Mouse (Mus musculus) induced T-regulatory cell, adult 2 months (primary cell): ENCODE results near the gene Sox11.

Source experiments
- DNase-seq: peaks from one replicate; pipeline ENCODE4 v3.0.0-alpha.2; 2012; ENCODE audit warnings: low read depth

The Sox11 gene

GRCm38 (mm10) chr12:27341871-27342690 is at the start of gene Sox11:
TSS of gene Sox11 (minus strand) at chr12:27342574.
- no peak for DNase-seq

GRCm38 (mm10) chr12:27391652-27392305 is 49.4 kb upstream of the Sox11 start:
- no peak for DNase-seq

- no peak for DNase-seq
These were observed 48.1 kb upstream of the Sox11 start for GRCm38 (mm10) chr12:27390439-27390838.

- no peak for DNase-seq
These were observed 47.1 kb upstream of the Sox11 start for GRCm38 (mm10) chr12:27389429-27389828.

- no peak for DNase-seq
These were observed 30.1 kb upstream of the Sox11 start for GRCm38 (mm10) chr12:27372505-27372904.

- no peak for DNase-seq
These were observed 28.4 kb upstream of the Sox11 start for GRCm38 (mm10) chr12:27370756-27371155.

GRCm38 (mm10) chr12:27367476-27367875 is 25.1 kb upstream of the Sox11 start:
- no peak for DNase-seq

GRCm38 (mm10) chr12:27363840-27364640 is 21.7 kb upstream of the Sox11 start:
- DNase-seq, result no peak

GRCm38 (mm10) chr12:27357076-27357637 is 14.8 kb upstream of the Sox11 start:
- DNase-seq, result no peak

GRCm38 (mm10) chr12:27356571-27356970 is 14.2 kb upstream of the Sox11 start:
- no peak for DNase-seq

GRCm38 (mm10) chr12:27343606-27344410 is 1.4 kb upstream of the Sox11 start:
- no peak for DNase-seq

- DNase-seq, result no peak
These were observed 574 bp upstream of the Sox11 start for GRCm38 (mm10) chr12:27342691-27343605.

GRCm38 (mm10) chr12:27341130-27341870 is 1.1 kb downstream of the Sox11 start:
- no peak for DNase-seq

GRCm38 (mm10) chr12:27340451-27341035 is 1.8 kb downstream of the Sox11 start:
- DNase-seq, result no peak

- DNase-seq, result no peak
These were observed 3.1 kb downstream of the Sox11 start for GRCm38 (mm10) chr12:27339171-27339751.

GRCm38 (mm10) chr12:27338721-27339170 is 3.6 kb downstream of the Sox11 start:
- DNase-seq, result no peak

- no peak for DNase-seq
These were observed 4.3 kb downstream of the Sox11 start for GRCm38 (mm10) chr12:27338116-27338515.

- no peak for DNase-seq
These were observed 4.9 kb downstream of the Sox11 start for GRCm38 (mm10) chr12:27337482-27337881.

GRCm38 (mm10) chr12:27336801-27337200 is 5.6 kb downstream of the Sox11 start:
- DNase-seq, result no peak
